Mouse (Mus musculus) liver, embryonic 15.5 days (tissue): ENCODE measurements at regions not wholly inside any gene's neighbourhood (a gene's known extent, or its start where the extent isn't known, plus 50 kb on each side); places are given as distances from the start of the nearest gene placed in this dataset.
A peak's percentile ranks its signal among the peaks of the same experiment; 100 is the strongest.

ENCODE experiments used
- ATAC-seq: fragments of 200-750 bp; cut with Nextera tagmentation; 2 replicates; pipeline ENCODE4 v1.8.0; 2017; ENCODE audit warnings: moderate number of reproducible peaks, mild to moderate bottlenecking, moderate library complexity; ENCODE audit not compliant: insufficient read depth
- H3K27ac ChIP-seq: fragments of 300-500 bp; sonication (generic); replicated peaks from 2 replicates; pipeline ENCODE4 v1.5.1; 2015; ENCODE audit warnings: mild to moderate bottlenecking, inconsistent platforms
- H3K27me3 ChIP-seq: fragments of 300-500 bp; sonication (generic); 2 replicates; pipeline ENCODE4 v1.6.1; 2015; ENCODE audit warnings: mild to moderate bottlenecking, inconsistent platforms
- H3K36me3 ChIP-seq: fragments of 300-500 bp; sonication (generic); replicated peaks from 2 replicates; pipeline ENCODE4 v1.6.1; 2015; ENCODE audit warnings: moderate library complexity, mild to moderate bottlenecking, inconsistent platforms
- H3K4me1 ChIP-seq: fragments of 300-500 bp; sonication (generic); replicated peaks from 2 replicates; pipeline ENCODE4 v1.6.1; 2015; ENCODE audit warnings: inconsistent platforms
- H3K4me2 ChIP-seq: fragments of 300-500 bp; sonication (generic); 2 replicates; pipeline ENCODE4 v1.6.1; 2015; ENCODE audit warnings: moderate library complexity, mild to moderate bottlenecking, inconsistent platforms
- H3K4me3 ChIP-seq: fragments of 300-500 bp; sonication (generic); replicated peaks from 2 replicates; pipeline ENCODE4 v1.5.1; 2015; ENCODE audit warnings: mild to moderate bottlenecking, inconsistent platforms
- H3K9ac ChIP-seq: fragments of 300-500 bp; sonication (generic); 2 replicates; pipeline ENCODE4 v1.6.1; 2015; ENCODE audit warnings: moderate library complexity, mild to moderate bottlenecking, inconsistent platforms
- H3K9me3 ChIP-seq: fragments of 300-500 bp; sonication (generic); replicated peaks from 2 replicates; pipeline ENCODE4 v1.6.1; 2016; ENCODE audit warnings: inconsistent platforms
- WGBS: fragments of 180-500 bp; shearing (Covaris S2); methylation state at CpG from one replicate; pipeline ENCODE4 v1.1.7; 2015; ENCODE audit warnings: mixed read lengths; ENCODE audit not compliant: insufficient replicate concordance; 5-methylcytosine and 5-hydroxymethylcytosine counted together

GRCm38 (mm10) chr2:78058988-78059387 lies 112.8 kb upstream of the Cwc22 start:
- Histone ChIP-seq H3K36me3 (no peaks in the 10 kb centered on the region), H3K4me2 (no peak overlapping the region), H3K27me3 (no peaks in the 10 kb centered on the region), H3K4me1 (no peaks in the 10 kb centered on the region), H3K9me3 (no peaks in the 10 kb centered on the region), H3K27ac (no peak overlapping the region), H3K9ac (no peak overlapping the region), H3K4me3 (no peak overlapping the region)
- WGBS = 47% methylated on average over 2 of the region's 2 CpGs
- no peak for ATAC-seq

- no peak overlapping the region for H3K4me3 ChIP-seq
- no peaks in the 10 kb centered on the region for H3K9me3 ChIP-seq
- no peak overlapping the region for H3K4me2 ChIP-seq
- no peak for ATAC-seq
- H3K4me1 ChIP-seq = no peaks in the 10 kb centered on the region
- no peaks in the 10 kb centered on the region for H3K27me3 ChIP-seq
- no peak overlapping the region for H3K9ac ChIP-seq
- H3K36me3 ChIP-seq = no peaks in the 10 kb centered on the region
- 26% methylated on average over 3 of the region's 3 CpGs for WGBS
- no peak overlapping the region for H3K27ac ChIP-seq
Measured at GRCm38 (mm10) chr2:78053910-78054309, 107.7 kb upstream of the Cwc22 start.

GRCm38 (mm10) chr2:78050542-78050941 lies 104.4 kb upstream of the Cwc22 start:
- Histone ChIP-seq H3K36me3 (no peaks in the 10 kb centered on the region), H3K4me3 (no peak overlapping the region), H3K4me2 (no peak overlapping the region), H3K9ac (no peak overlapping the region), H3K9me3 (no peaks in the 10 kb centered on the region), H3K27me3 (no peaks in the 10 kb centered on the region), H3K27ac (no peak overlapping the region), H3K4me1 (no peaks in the 10 kb centered on the region)
- WGBS = 76% methylated on average over 7 of the region's 7 CpGs
- ATAC-seq = no peak

- Histone ChIP-seq H3K27ac (no peak overlapping the region), H3K4me1 (no peaks in the 10 kb centered on the region), H3K4me2 (peak overlapping the region; percentile 26; the same call in 1 of the 2 replicates), H3K9ac (no peak overlapping the region), H3K36me3 (no peaks in the 10 kb centered on the region), H3K9me3 (no peaks in the 10 kb centered on the region), H3K4me3 (no peak overlapping the region), H3K27me3 (no peaks in the 10 kb centered on the region)
- peak; percentile 52 for ATAC-seq
- 13% methylated on average over 8 of the region's 8 CpGs for WGBS
Measured at GRCm38 (mm10) chr2:78049248-78049874, 103.2 kb upstream of the Cwc22 start.

GRCm38 (mm10) chr2:78048706-78049055 lies 102.5 kb upstream of the Cwc22 start:
- WGBS = 49% methylated on average over 6 of the region's 6 CpGs
- Histone ChIP-seq H3K36me3 (no peaks in the 10 kb centered on the region), H3K27ac (no peak overlapping the region), H3K9me3 (no peaks in the 10 kb centered on the region), H3K4me3 (no peak overlapping the region), H3K4me2 (peak overlapping the region; percentile 26; the same call in 1 of the 2 replicates), H3K9ac (no peak overlapping the region), H3K4me1 (no peaks in the 10 kb centered on the region), H3K27me3 (no peaks in the 10 kb centered on the region)
- ATAC-seq = no peak

- no peak for ATAC-seq
- no peaks in the 10 kb centered on the region for H3K4me1 ChIP-seq
- H3K36me3 ChIP-seq = no peaks in the 10 kb centered on the region
- no peak overlapping the region for H3K9ac ChIP-seq
- no peak overlapping the region for H3K4me3 ChIP-seq
- H3K27ac ChIP-seq = no peak overlapping the region
- WGBS = 43% methylated on average over 11 of the region's 11 CpGs
- H3K4me2 ChIP-seq = no peak overlapping the region
- no peaks in the 10 kb centered on the region for H3K9me3 ChIP-seq
- no peaks in the 10 kb centered on the region for H3K27me3 ChIP-seq
Measured at GRCm38 (mm10) chr2:78048030-78048705, 102.0 kb upstream of the Cwc22 start.

GRCm38 (mm10) chr2:78027319-78027718 lies 81.1 kb upstream of the Cwc22 start:
- H3K27me3 ChIP-seq = no peaks in the 10 kb centered on the region
- H3K4me1 ChIP-seq = no peaks in the 10 kb centered on the region
- no peak overlapping the region for H3K4me2 ChIP-seq
- no peak overlapping the region for H3K4me3 ChIP-seq
- H3K27ac ChIP-seq = no peak overlapping the region
- no peaks in the 10 kb centered on the region for H3K9me3 ChIP-seq
- WGBS = 46% methylated on average over 2 of the region's 2 CpGs
- no peaks in the 10 kb centered on the region for H3K36me3 ChIP-seq
- H3K9ac ChIP-seq = no peak overlapping the region
- no peak for ATAC-seq

GRCm38 (mm10) chr2:78026808-78027207 lies 80.6 kb upstream of the Cwc22 start:
- no peaks in the 10 kb centered on the region for H3K4me1 ChIP-seq
- H3K27me3 ChIP-seq = no peaks in the 10 kb centered on the region
- H3K27ac ChIP-seq = no peak overlapping the region
- H3K4me3 ChIP-seq = no peak overlapping the region
- ATAC-seq = no peak
- 44% methylated on average over 6 of the region's 6 CpGs for WGBS
- no peak overlapping the region for H3K9ac ChIP-seq
- H3K4me2 ChIP-seq = no peak overlapping the region
- no peaks in the 10 kb centered on the region for H3K36me3 ChIP-seq
- no peaks in the 10 kb centered on the region for H3K9me3 ChIP-seq

GRCm38 (mm10) chr2:78025651-78026435 lies 79.7 kb upstream of the Cwc22 start:
- WGBS = 50% methylated on average over 16 of the region's 16 CpGs
- no peaks in the 10 kb centered on the region for H3K27me3 ChIP-seq
- no peak overlapping the region for H3K4me3 ChIP-seq
- H3K27ac ChIP-seq = no peak overlapping the region
- ATAC-seq = no peak
- H3K4me2 ChIP-seq = no peak overlapping the region
- H3K9ac ChIP-seq = no peak overlapping the region
- no peaks in the 10 kb centered on the region for H3K4me1 ChIP-seq
- no peaks in the 10 kb centered on the region for H3K36me3 ChIP-seq
- H3K9me3 ChIP-seq = no peaks in the 10 kb centered on the region

- no peak for ATAC-seq
Measured at GRCm38 (mm10) chr2:78024981-78025565, 78.9 kb upstream of the Cwc22 start.

More at GRCm38 (mm10) chr2:78024981-78025565, 78.9 kb upstream of the Cwc22 start:
- Histone ChIP-seq H3K4me2 (no peak overlapping the region), H3K4me1 (no peaks in the 10 kb centered on the region), H3K9me3 (no peaks in the 10 kb centered on the region), H3K27me3 (no peaks in the 10 kb centered on the region), H3K4me3 (no peak overlapping the region), H3K36me3 (no peaks in the 10 kb centered on the region), H3K9ac (no peak overlapping the region), H3K27ac (no peak overlapping the region)
- WGBS = 40% methylated on average over 1 of the region's 1 CpGs
